Mouse (Mus musculus): Measurements from ENCODE around the gene Selenoh. TPM values are rescaled to one million over a fixed set of nuclear protein-coding genes. Genes with fewer than 3 reads are reported as not detected.

Selenoh gene
- polyA plus RNA-seq, 1 experiment from 2014 or later: 227 TPM

GRCm38 (mm10) chr2:84662866-84663265 lies 7.7 kb downstream of the Selenoh start:
- ATAC-seq (ENCODE audit: insufficient number of reproducible peaks, low FRiP score, low TSS enrichment, low read depth): no peak
- WGBS: 31% methylated on average over 2 of the region's 2 CpGs
- Histone ChIP-seq H3K27ac (no peak overlapping the region), H3K36me3 (no peaks in the 10 kb centered on the region), H3K9me3 (no peaks in the 10 kb centered on the region), H3K4me2 (no peak overlapping the region), H3K9ac (no peak overlapping the region), H3K27me3 (no peaks in the 10 kb centered on the region), H3K4me1 (no peaks in the 10 kb centered on the region), H3K4me3 (no peak overlapping the region)

GRCm38 (mm10) chr2:84660253-84660652 lies 10.3 kb downstream of the Selenoh start:
- Histone ChIP-seq H3K9ac (no peak overlapping the region), H3K4me3 (no peak overlapping the region), H3K9me3 (no peaks in the 10 kb centered on the region), H3K36me3 (no peaks in the 10 kb centered on the region), H3K27ac (no peak overlapping the region), H3K4me1 (no peaks in the 10 kb centered on the region), H3K4me2 (no peak overlapping the region), H3K27me3 (no peaks in the 10 kb centered on the region)
- no peak for ATAC-seq (ENCODE audit: insufficient number of reproducible peaks, low FRiP score, low TSS enrichment, low read depth)
- WGBS: 58% methylated on average over 3 of the region's 3 CpGs

GRCm38 (mm10) chr2:84658806-84659205 lies 11.8 kb downstream of the Selenoh start, which contains the start of gene Btbd18:
TSS of gene Btbd18 (plus strand) at chr2:84659079.
- no peaks in the 10 kb centered on the region for H3K36me3 ChIP-seq
- no peak within 1 kb of the TSS for H3K9ac ChIP-seq
- H3K4me1 ChIP-seq: no peaks in the 10 kb centered on the region
- WGBS: 93% methylated on average over 32 of the region's 32 CpGs
- no peak within 1 kb of the TSS for H3K4me2 ChIP-seq
- no peak within 1 kb of the TSS for H3K4me3 ChIP-seq
- ATAC-seq (ENCODE audit: insufficient number of reproducible peaks, low FRiP score, low TSS enrichment, low read depth): no peak
- H3K27me3 ChIP-seq: no peaks in the 10 kb centered on the region
- no peaks in the 10 kb centered on the region for H3K9me3 ChIP-seq
- no peak within 1 kb of the TSS for H3K27ac ChIP-seq

DNA sequence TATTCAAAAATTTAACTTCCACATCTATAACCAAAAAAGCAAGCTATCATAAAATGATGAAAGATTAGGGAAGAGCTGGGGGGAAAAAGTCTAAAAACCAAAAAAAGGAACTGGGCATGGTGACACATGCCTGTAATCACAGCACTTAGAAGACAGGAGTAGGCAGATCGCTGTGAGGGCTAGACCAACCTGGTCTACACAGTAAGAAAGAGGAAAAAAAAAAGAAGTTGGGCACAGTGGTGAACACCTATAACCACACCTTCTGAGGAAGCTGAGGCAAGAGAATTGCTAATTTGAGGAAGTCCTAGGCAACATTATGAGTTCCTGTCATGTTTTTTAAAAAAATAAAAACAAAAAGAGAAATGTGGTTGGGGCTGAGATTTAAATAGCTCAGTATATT lies 14.7 kb downstream of the Selenoh start:
- no peaks in the 10 kb centered on the region for H3K9me3 ChIP-seq
- WGBS: 46% methylated on average over 1 of the region's 1 CpGs
- H3K36me3 ChIP-seq: no peaks in the 10 kb centered on the region
- no peaks in the 10 kb centered on the region for H3K4me1 ChIP-seq
- H3K27me3 ChIP-seq: no peaks in the 10 kb centered on the region
- no peak overlapping the region for H3K4me3 ChIP-seq
- no peak for ATAC-seq (ENCODE audit: insufficient number of reproducible peaks, low FRiP score, low TSS enrichment, low read depth)
- H3K27ac ChIP-seq: no peak overlapping the region
- no peak overlapping the region for H3K4me2 ChIP-seq
- no peak overlapping the region for H3K9ac ChIP-seq

GRCm38 (mm10) chr2:84653354-84653753 lies 17.2 kb downstream of the Selenoh start:
- no peaks in the 10 kb centered on the region for H3K9me3 ChIP-seq
- no peak for ATAC-seq (ENCODE audit: insufficient number of reproducible peaks, low FRiP score, low TSS enrichment, low read depth)

DNA sequence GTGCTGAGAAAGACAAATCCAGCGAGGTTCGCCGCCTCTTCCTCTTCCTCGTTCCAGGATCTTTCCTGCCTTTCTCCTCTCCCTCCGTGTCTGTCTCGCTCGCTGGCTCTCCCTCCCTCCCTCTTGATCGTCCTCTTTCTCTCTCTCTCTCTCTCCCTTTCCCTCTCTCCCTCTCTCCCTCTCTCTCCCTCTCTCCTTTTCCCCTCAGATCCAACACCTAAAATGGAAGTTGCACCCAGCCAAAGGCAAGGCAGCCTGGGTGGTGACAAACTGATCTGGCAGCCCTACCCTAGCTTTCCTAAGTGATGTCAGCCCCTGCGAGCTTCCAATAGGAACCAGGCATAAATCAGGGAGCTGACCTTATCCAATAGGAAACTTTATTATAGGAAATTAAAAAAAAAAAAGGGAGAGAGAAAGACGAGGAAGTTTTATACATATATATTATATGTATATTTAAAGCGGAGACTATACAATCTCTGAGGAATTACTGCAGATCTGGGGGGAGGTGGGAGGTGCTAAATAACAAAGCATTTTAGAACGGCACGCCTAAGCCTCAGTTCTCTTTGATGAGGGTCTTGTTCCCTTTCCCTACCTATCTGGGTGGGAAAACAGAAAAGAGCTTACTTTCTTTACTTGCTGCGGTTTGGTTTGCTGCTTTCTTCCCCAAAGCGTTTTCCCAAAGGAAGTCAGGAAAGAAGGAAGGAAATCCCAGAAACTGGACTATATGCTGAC lies 19.9 kb downstream of the Selenoh start, which contains the start of gene Ctnnd1:
TSS of gene Ctnnd1 (minus strand) at position 302 of the 732 bp plus-strand sequence.
- ATAC-seq (ENCODE audit: insufficient number of reproducible peaks, low FRiP score, low TSS enrichment, low read depth): peak; percentile 97
- Histone ChIP-seq H3K4me1 (peaks cover 11% of the 10 kb centered on the region; the same call in 1 of the 2 replicates), H3K9ac (peak within 1 kb of the TSS; percentile 67), H3K36me3 (no peaks in the 10 kb centered on the region), H3K4me3 (peak within 1 kb of the TSS; percentile 63), H3K27ac (peak within 1 kb of the TSS; percentile 98), H3K27me3 (no peaks in the 10 kb centered on the region), H3K4me2 (peak within 1 kb of the TSS; percentile 57), H3K9me3 (no peaks in the 10 kb centered on the region)
- under 1% methylated on average over 15 of the region's 15 CpGs for WGBS

More at GRCm38 (mm10) chr2:84653354-84653753, 17.2 kb downstream of the Selenoh start:
- H3K4me1 ChIP-seq: peaks cover 2% of the 10 kb centered on the region; the same call in 1 of the 2 replicates
- H3K4me3 ChIP-seq: no peak overlapping the region
- no peaks in the 10 kb centered on the region for H3K27me3 ChIP-seq
- no peak overlapping the region for H3K4me2 ChIP-seq
- H3K9ac ChIP-seq: no peak overlapping the region
- no peaks in the 10 kb centered on the region for H3K36me3 ChIP-seq
- no peak overlapping the region for H3K27ac ChIP-seq

- no peak for ATAC-seq (ENCODE audit: insufficient number of reproducible peaks, low FRiP score, low TSS enrichment, low read depth)
Measured at GRCm38 (mm10) chr2:84649674-84650073, 20.9 kb downstream of the Selenoh start.

GRCm38 (mm10) chr2:84648369-84648768 lies 22.2 kb downstream of the Selenoh start:
- H3K9ac ChIP-seq: no peak overlapping the region
- no peak overlapping the region for H3K27ac ChIP-seq
- H3K4me2 ChIP-seq: peak overlapping the region; percentile 57
- no peaks in the 10 kb centered on the region for H3K27me3 ChIP-seq
- H3K4me3 ChIP-seq: peak overlapping the region; percentile 63
- H3K9me3 ChIP-seq: no peaks in the 10 kb centered on the region
- WGBS: 37% methylated on average over 6 of the region's 6 CpGs
- no peaks in the 10 kb centered on the region for H3K36me3 ChIP-seq
- H3K4me1 ChIP-seq: peaks cover 14% of the 10 kb centered on the region; the same call in 1 of the 2 replicates
- no peak for ATAC-seq (ENCODE audit: insufficient number of reproducible peaks, low FRiP score, low TSS enrichment, low read depth)

More at GRCm38 (mm10) chr2:84649674-84650073, 20.9 kb downstream of the Selenoh start:
- Histone ChIP-seq H3K9me3 (no peaks in the 10 kb centered on the region), H3K27me3 (no peaks in the 10 kb centered on the region), H3K4me3 (peak overlapping the region; percentile 63), H3K36me3 (no peaks in the 10 kb centered on the region), H3K4me1 (peaks cover 11% of the 10 kb centered on the region; the same call in 1 of the 2 replicates), H3K27ac (peak overlapping the region; percentile 98), H3K4me2 (peak overlapping the region; percentile 57), H3K9ac (peak overlapping the region; percentile 67)
- WGBS: under 1% methylated on average over 10 of the region's 10 CpGs

GRCm38 (mm10) chr2:84647051-84647568 lies 23.5 kb downstream of the Selenoh start:
- no peak for ATAC-seq (ENCODE audit: insufficient number of reproducible peaks, low FRiP score, low TSS enrichment, low read depth)
- Histone ChIP-seq H3K9me3 (no peaks in the 10 kb centered on the region), H3K27ac (no peak overlapping the region), H3K4me3 (no peak overlapping the region), H3K36me3 (no peaks in the 10 kb centered on the region; the same call in 1 of the 2 replicates), H3K9ac (no peak overlapping the region), H3K27me3 (no peaks in the 10 kb centered on the region), H3K4me2 (no peak overlapping the region), H3K4me1 (peaks cover 14% of the 10 kb centered on the region; the same call in 1 of the 2 replicates)
- WGBS: 88% methylated on average over 6 of the region's 6 CpGs

DNA sequence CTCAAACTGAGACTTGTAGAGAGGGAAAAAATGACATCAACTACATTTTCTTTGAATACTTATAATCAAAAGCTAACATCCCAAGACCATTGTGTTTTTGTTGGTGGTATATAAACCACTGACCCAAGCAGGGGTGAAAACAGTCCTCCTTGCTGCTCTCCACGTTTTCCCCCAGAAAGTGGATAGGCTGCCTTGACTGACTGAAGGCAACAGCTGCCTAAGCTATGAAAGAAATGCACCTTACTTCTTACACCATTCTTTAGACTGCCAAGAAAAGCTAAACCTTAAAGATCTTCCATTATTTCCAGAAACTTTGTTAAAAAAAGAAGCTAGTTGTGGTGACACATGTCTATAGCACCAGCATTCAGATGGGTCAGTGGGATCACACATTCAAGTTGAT lies 24.4 kb downstream of the Selenoh start:
- 75% methylated on average over 1 of the region's 1 CpGs for WGBS
- Histone ChIP-seq H3K9me3 (no peaks in the 10 kb centered on the region), H3K27me3 (no peaks in the 10 kb centered on the region), H3K27ac (no peak overlapping the region), H3K9ac (no peak overlapping the region), H3K4me3 (no peak overlapping the region), H3K4me2 (no peak overlapping the region), H3K36me3 (peaks cover 3% of the 10 kb centered on the region; the same call in 1 of the 2 replicates), H3K4me1 (peaks cover 18% of the 10 kb centered on the region; the same call in 1 of the 2 replicates)
- no peak for ATAC-seq (ENCODE audit: insufficient number of reproducible peaks, low FRiP score, low TSS enrichment, low read depth)

DNA sequence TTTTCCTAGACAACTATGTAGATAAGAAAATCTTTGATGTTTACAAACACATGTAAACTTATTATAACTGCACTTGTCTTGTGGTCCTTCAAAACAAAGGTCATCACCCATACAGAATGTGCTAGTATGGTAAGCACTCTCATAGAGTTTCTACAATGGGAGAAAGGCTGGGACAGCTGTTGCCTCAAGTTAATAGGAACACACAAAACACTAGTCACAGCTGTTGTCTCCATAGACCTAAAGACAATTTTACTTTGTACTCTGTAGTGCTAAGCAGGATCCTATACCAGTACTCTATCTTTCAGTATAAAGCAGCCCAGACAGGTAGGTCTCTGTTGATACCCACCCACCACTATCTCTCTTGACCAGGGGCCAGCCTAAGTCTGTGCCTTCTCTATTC lies 29.7 kb downstream of the Selenoh start:
- no peak overlapping the region for H3K27ac ChIP-seq
- H3K4me3 ChIP-seq: no peak overlapping the region
- H3K4me1 ChIP-seq: peaks cover 38% of the 10 kb centered on the region
- H3K9me3 ChIP-seq: no peaks in the 10 kb centered on the region
- H3K9ac ChIP-seq: no peak overlapping the region
- no peak for ATAC-seq (ENCODE audit: insufficient number of reproducible peaks, low FRiP score, low TSS enrichment, low read depth)
- H3K27me3 ChIP-seq: no peaks in the 10 kb centered on the region
- H3K36me3 ChIP-seq: peaks cover 3% of the 10 kb centered on the region; the same call in 1 of the 2 replicates
- no peak overlapping the region for H3K4me2 ChIP-seq
